Mouse (Mus musculus) olfactory bulb, adult 2 months (tissue): ENCODE data around the gene Casp8ap2. TPM values are rescaled to one million over a fixed set of nuclear protein-coding genes. Genes with fewer than 3 reads are reported as not detected.

ENCODE experiments used
- H3K27ac ChIP-seq: fragments of 200-500 bp; 2 replicates; pipeline ENCODE4 v1.5.1; 2012; ENCODE audit warnings: low read depth, low read length; ENCODE audit not compliant: insufficient read depth
- H3K4me1 ChIP-seq: fragments of 200-500 bp; 2 replicates; pipeline ENCODE4 v1.6.1; 2012; ENCODE audit warnings: low read length; ENCODE audit not compliant: control insufficient read depth, insufficient read depth
- H3K4me3 ChIP-seq: fragments of 200-500 bp; 2 replicates; pipeline ENCODE4 v1.5.1; 2012; ENCODE audit warnings: mild to moderate bottlenecking, low read depth, low read length, moderate library complexity; ENCODE audit not compliant: insufficient read depth
- CTCF ChIP-seq: fragments of 200-500 bp; IDR thresholded peaks from 2 replicates; pipeline ENCODE4 v1.5.1; 2012; ENCODE audit warnings: low read depth, mild to moderate bottlenecking, low read length, moderate library complexity; ENCODE audit not compliant: insufficient read depth
- POLR2A ChIP-seq: fragments of 200-500 bp; IDR thresholded peaks from 2 replicates; pipeline ENCODE4 v1.6.1; 2012; ENCODE audit warnings: mild to moderate bottlenecking, low read depth, low read length, moderate library complexity; ENCODE audit not compliant: insufficient read depth
- WGBS: fragments of 180-500 bp; shearing (Covaris S2); methylation state at CpG from one replicate; pipeline ENCODE4 v1.1.7; 2018; 5-methylcytosine and 5-hydroxymethylcytosine counted together
- polyA plus RNA-seq: library from polyadenylated mRNA; stranded (reverse); fragments of >200 nt; gene quantifications from 2 replicates; pipeline ENCODE4 v1.2.4, GENCODE M21; 2012; ENCODE audit warnings: low replicate concordance; ENCODE audit not compliant: missing spikeins, insufficient read depth, insufficient read length

The Casp8ap2 gene
- polyA plus RNA-seq, 1 experiment, result not detected

GRCm38 (mm10) chr4:32683061-32683582 lies 67.9 kb downstream of the Casp8ap2 start:
- H3K27ac ChIP-seq, result no peak overlapping the region
- no peak for TF ChIP-seq POLR2A
- no peak for TF ChIP-seq CTCF
- 86% methylated on average over 6 of the region's 6 CpGs for WGBS
- no peak overlapping the region for H3K4me3 ChIP-seq
- no peaks in the 10 kb centered on the region for H3K4me1 ChIP-seq

Other genes starting within 250 kb of the Casp8ap2 start
- not detected in 2 replicates for gene Gja10, start 12.7 kb upstream of the Casp8ap2 start, polyA plus RNA-seq
- gene Mdn1, start 41.7 kb downstream of the Casp8ap2 start, polyA plus RNA-seq, result 22.4 and 218 TPM in 2 replicates
- not detected in 2 replicates for gene Lyrm2, start 184.8 kb downstream of the Casp8ap2 start, polyA plus RNA-seq